In genomic region chr13:113515162-113515600, GRCm38 (mm10) we compare ENCODE assay signal across 8 mouse cellular contexts.
A peak's percentile ranks its signal among the peaks of the same experiment; 100 is the strongest.
DNase-seq lines count a peak whose midpoint lies in the region; ATAC-seq and TF ChIP-seq lines count a peak whose summit lies in the region.

No protein-coding gene starts in this region.

- no peaks in the 10 kb centered on the region for H3K4me1 ChIP-seq in limb, embryonic 11.5 days (ENCODE audit: control insufficient read depth, insufficient read depth, low read length)
- H3K4me1 ChIP-seq in small intestine, adult 2 months (ENCODE audit: control insufficient read depth, insufficient read depth, insufficient read length, low read length) = peaks cover 2% of the 10 kb centered on the region; the same call in 1 of the 2 replicates
- H3K4me1 ChIP-seq in forebrain, embryonic 11.5 days (replicated peaks; ENCODE audit: control insufficient read depth, insufficient read depth, low read length) = no peaks in the 10 kb centered on the region

- WGBS in limb, embryonic 11.5 days = 39% methylated on average over 7 of the region's 7 CpGs
- 64% methylated on average over 7 of the region's 7 CpGs for WGBS in small intestine, adult 2 months
- WGBS in forebrain, embryonic 11.5 days = 63% methylated on average over 7 of the region's 7 CpGs

- no peaks in the 10 kb centered on the region for H3K36me3 ChIP-seq in limb, embryonic 11.5 days (ENCODE audit: control insufficient read depth, insufficient read depth, low read length)
- H3K36me3 ChIP-seq in small intestine, adult 2 months (ENCODE audit: control insufficient read depth, insufficient read depth, low read length) = no peaks in the 10 kb centered on the region
- no peaks in the 10 kb centered on the region for H3K36me3 ChIP-seq in forebrain, embryonic 11.5 days (ENCODE audit: control insufficient read depth, insufficient read depth, low read length)

- no peak for TF ChIP-seq POLR2A in small intestine, adult 2 months (IDR thresholded peaks at IDR 0.05; ENCODE audit: low read depth, low read length)

- H3K27ac ChIP-seq in limb, embryonic 11.5 days (replicated peaks; ENCODE audit: low read depth, low read length) = no peak overlapping the region
- H3K27ac ChIP-seq in small intestine, adult 2 months (ENCODE audit: insufficient read depth, low read depth, low read length) = 0 out of 2 replicates have a peak overlapping the region, but pooled peaks have one; percentile 32
- H3K27ac ChIP-seq in forebrain, embryonic 11.5 days (ENCODE audit: low read depth, low read length) = no peak overlapping the region

- TF ChIP-seq CTCF in small intestine, adult 2 months (IDR thresholded peaks at IDR 0.05; ENCODE audit: extremely low read depth, insufficient read length, insufficient replicate concordance, low read depth, low read length) = no peak

- no peak overlapping the region for H3K9ac ChIP-seq in limb, embryonic 11.5 days (ENCODE audit: low read length)
- H3K9ac ChIP-seq in forebrain, embryonic 11.5 days (ENCODE audit: low read length) = no peak overlapping the region

- H3K27me3 ChIP-seq in limb, embryonic 11.5 days (ENCODE audit: control insufficient read depth, insufficient read depth, low read length) = no peaks in the 10 kb centered on the region
- no peaks in the 10 kb centered on the region for H3K27me3 ChIP-seq in small intestine, adult 2 months (ENCODE audit: control insufficient read depth, insufficient read depth, low read length)
- no peaks in the 10 kb centered on the region for H3K27me3 ChIP-seq in forebrain, embryonic 11.5 days (ENCODE audit: control insufficient read depth, insufficient read depth, low read length)

- no peak overlapping the region for H3K4me3 ChIP-seq in limb, embryonic 11.5 days (ENCODE audit: low read depth, low read length)
- no peak overlapping the region for H3K4me3 ChIP-seq in small intestine, adult 2 months (ENCODE audit: low read depth, low read length)
- no peak overlapping the region for H3K4me3 ChIP-seq in forebrain, embryonic 11.5 days (ENCODE audit: low read depth, low read length)

- no peaks in the 10 kb centered on the region for H3K9me3 ChIP-seq in limb, embryonic 11.5 days (ENCODE audit: control insufficient read depth, low read length)
- no peaks in the 10 kb centered on the region for H3K9me3 ChIP-seq in forebrain, embryonic 11.5 days (ENCODE audit: control insufficient read depth, low read length)

- no peak overlapping the region for H3K4me2 ChIP-seq in limb, embryonic 11.5 days (ENCODE audit: low read depth, severe bottlenecking)
- no peak overlapping the region for H3K4me2 ChIP-seq in forebrain, embryonic 11.5 days (ENCODE audit: low read depth, low read length, severe bottlenecking)

- DNase-seq in left cerebral cortex, adult 11 months (ENCODE audit: low spot score) = peak; percentile 48
- DNase-seq in left cerebral cortex, adult 8-10 months (ENCODE audit: low spot score in 2 of 2) = no peak
- peak; percentile 16 for DNase-seq in cerebellum, adult 9-10 months
- DNase-seq in frontal cortex, postnatal 14 days (ENCODE audit: low spot score in 2 of 2) = peak; percentile 16 to 38
- peak; percentile 36 for DNase-seq in limb, embryonic 11.5 days (ENCODE audit: low spot score)
- no peak for DNase-seq in forebrain, embryonic 11.5 days (ENCODE audit: low spot score)
- no peak for DNase-seq in adrenal gland, postnatal 36 days

- ATAC-seq in limb, embryonic 11.5 days (ENCODE audit: insufficient number of reproducible peaks, low FRiP score, low TSS enrichment, low read depth) = no peak
- ATAC-seq in forebrain, embryonic 11.5 days (replicated peaks; ENCODE audit: low FRiP score) = no peak

Comparison
In these comparisons a context has a peak if more than half of its experiments do, and no peak if none do; other contexts are left out.
1. DNase-seq: peak in left cerebral cortex, adult 11 months (single experiment), cerebellum, adult 9-10 months (single experiment), frontal cortex, postnatal 14 days (2 of 2) and limb, embryonic 11.5 days (single experiment); none in left cerebral cortex, adult 8-10 months (0 of 2), forebrain, embryonic 11.5 days (single experiment) and adrenal gland, postnatal 36 days (0 of 2).